Mouse (Mus musculus) forebrain, embryonic 12.5 days (tissue): Measurements from ENCODE around the gene Atp23. TPM values are rescaled to one million over a fixed set of nuclear protein-coding genes. Genes with fewer than 3 reads are reported as not detected.

Experiments used
- ATAC-seq: fragments of 200-750 bp; cut with Nextera tagmentation; 2 replicates; pipeline ENCODE4 v1.8.0; 2017; ENCODE audit warnings: moderate TSS enrichment; ENCODE audit not compliant: low FRiP score
- H3K27ac ChIP-seq: fragments of 300-500 bp; sonication (generic); 2 replicates; pipeline ENCODE4 v1.5.1; 2016; ENCODE audit warnings: mild to moderate bottlenecking
- H3K27me3 ChIP-seq: fragments of 300-500 bp; sonication (generic); 2 replicates; pipeline ENCODE4 v1.6.1; 2016; ENCODE audit warnings: mild to moderate bottlenecking
- H3K36me3 ChIP-seq: fragments of 300-500 bp; sonication (generic); replicated peaks from 2 replicates; pipeline ENCODE4 v1.6.1; 2016; ENCODE audit warnings: mild to moderate bottlenecking
- H3K4me1 ChIP-seq: fragments of 300-500 bp; sonication (generic); 2 replicates; pipeline ENCODE4 v1.6.1; 2016
- H3K4me2 ChIP-seq: fragments of 300-500 bp; sonication (generic); 2 replicates; pipeline ENCODE4 v1.6.1; 2016; ENCODE audit warnings: mild to moderate bottlenecking, moderate library complexity
- H3K4me3 ChIP-seq: fragments of 300-500 bp; sonication (generic); replicated peaks from 2 replicates; pipeline ENCODE4 v1.5.1; 2016; ENCODE audit warnings: mild to moderate bottlenecking
- H3K9ac ChIP-seq: fragments of 300-500 bp; sonication (generic); 2 replicates; pipeline ENCODE4 v1.6.1; 2016; ENCODE audit warnings: mild to moderate bottlenecking
- H3K9me3 ChIP-seq: fragments of 300-500 bp; sonication (generic); 2 replicates; pipeline ENCODE4 v1.6.1; 2016
- WGBS: fragments of 180-500 bp; shearing (Covaris S2); methylation state at CpG from one replicate; pipeline ENCODE4 v1.1.7; 2016; 5-methylcytosine and 5-hydroxymethylcytosine counted together
- polyA plus RNA-seq: library from polyadenylated mRNA; unstranded; fragments of >200 nt; fragmentation: Nextera tagmentation; extraction: Ambion mirVana; gene quantifications from 2 replicates; pipeline ENCODE4 v1.2.1, GENCODE M21; 2016

Atp23 gene
- polyA plus RNA-seq, 1 experiment from 2014 or later = 14.5 TPM

DNA sequence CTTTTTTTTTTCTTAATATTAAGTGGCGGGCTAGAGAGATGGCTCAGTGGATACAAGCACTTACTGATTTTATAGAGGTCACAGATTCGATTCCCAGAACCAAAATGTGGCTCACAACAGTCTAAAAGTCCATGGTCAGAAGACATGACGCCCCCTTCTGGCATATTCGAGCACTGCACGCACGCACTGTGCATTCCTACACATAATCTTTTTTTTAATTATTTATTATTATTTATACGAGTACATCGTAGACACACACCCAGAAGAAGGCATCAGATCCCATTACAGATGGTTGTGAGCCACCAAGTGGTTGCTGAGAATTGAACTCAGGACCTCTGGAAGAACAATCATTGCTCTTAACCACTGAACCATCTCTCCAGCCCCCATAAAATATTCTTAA lies 3.9 kb upstream of the Atp23 start:
- Histone ChIP-seq H3K4me3 (peak overlapping the region; percentile 46), H3K36me3 (no peaks in the 10 kb centered on the region), H3K27me3 (no peaks in the 10 kb centered on the region), H3K9ac (peak overlapping the region; percentile 57; the same call in 1 of the 2 replicates), H3K4me1 (peaks cover 14% of the 10 kb centered on the region), H3K9me3 (no peaks in the 10 kb centered on the region), H3K4me2 (peak overlapping the region; percentile 66), H3K27ac (peak overlapping the region; percentile 74; the same call in 1 of the 2 replicates)
- WGBS = 72% methylated on average over 8 of the region's 8 CpGs
- no peak for ATAC-seq

DNA sequence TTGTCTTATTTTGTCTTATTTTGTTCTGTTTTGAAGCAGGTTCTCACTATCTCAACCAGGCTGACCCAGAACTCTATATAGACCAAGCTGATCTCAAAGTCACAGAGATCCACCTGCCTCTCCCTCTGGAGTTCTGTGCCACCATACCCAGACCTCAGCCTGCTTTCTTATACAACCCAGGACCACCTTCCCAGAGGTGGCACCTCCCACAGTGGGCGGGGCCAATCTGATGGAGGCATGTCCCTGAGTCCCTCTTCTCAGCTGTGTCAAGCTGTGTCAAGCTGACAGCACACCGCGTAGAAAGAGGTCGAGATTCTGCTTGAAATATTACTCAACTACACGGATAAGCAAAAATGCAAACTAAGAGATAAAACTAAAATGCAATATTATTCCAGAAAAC lies 3.1 kb upstream of the Atp23 start:
- no peaks in the 10 kb centered on the region for H3K36me3 ChIP-seq
- no peak overlapping the region for H3K27ac ChIP-seq
- no peaks in the 10 kb centered on the region for H3K27me3 ChIP-seq
- ATAC-seq = no peak
- peaks cover 15% of the 10 kb centered on the region for H3K4me1 ChIP-seq
- H3K4me3 ChIP-seq = no peak overlapping the region
- H3K9me3 ChIP-seq = no peaks in the 10 kb centered on the region
- 25% methylated on average over 5 of the region's 5 CpGs for WGBS
- H3K4me2 ChIP-seq = no peak overlapping the region
- no peak overlapping the region for H3K9ac ChIP-seq

DNA sequence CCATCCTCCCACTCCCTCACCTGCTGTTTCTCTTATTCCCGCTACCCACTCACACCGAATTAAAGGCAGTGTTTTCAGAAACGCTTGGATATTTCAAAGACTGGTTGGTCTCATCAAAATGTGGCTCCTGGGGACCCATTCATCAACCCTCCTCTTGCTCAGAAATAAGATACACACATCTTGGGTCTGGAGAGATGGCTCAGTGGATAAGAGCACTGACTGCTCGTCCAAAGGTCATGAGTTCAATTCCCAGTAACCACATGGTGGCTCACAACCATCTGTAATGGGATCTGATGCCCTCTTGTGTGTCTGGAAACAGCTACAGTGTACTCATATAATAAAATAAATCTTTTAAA lies 311 bp upstream of the Atp23 start:
- Histone ChIP-seq H3K4me3 (peak overlapping the region; percentile 71), H3K4me1 (peaks cover 15% of the 10 kb centered on the region), H3K27me3 (no peaks in the 10 kb centered on the region), H3K4me2 (peak overlapping the region; percentile 98), H3K36me3 (0 out of 2 replicates have a peak, but pooled peaks cover 8% of the 10 kb centered on the region), H3K9me3 (no peaks in the 10 kb centered on the region), H3K27ac (no peak overlapping the region), H3K9ac (no peak overlapping the region)
- 5% methylated on average over 4 of the region's 4 CpGs for WGBS
- ATAC-seq = peak; percentile 30; the same call in 1 of the 2 replicates

DNA sequence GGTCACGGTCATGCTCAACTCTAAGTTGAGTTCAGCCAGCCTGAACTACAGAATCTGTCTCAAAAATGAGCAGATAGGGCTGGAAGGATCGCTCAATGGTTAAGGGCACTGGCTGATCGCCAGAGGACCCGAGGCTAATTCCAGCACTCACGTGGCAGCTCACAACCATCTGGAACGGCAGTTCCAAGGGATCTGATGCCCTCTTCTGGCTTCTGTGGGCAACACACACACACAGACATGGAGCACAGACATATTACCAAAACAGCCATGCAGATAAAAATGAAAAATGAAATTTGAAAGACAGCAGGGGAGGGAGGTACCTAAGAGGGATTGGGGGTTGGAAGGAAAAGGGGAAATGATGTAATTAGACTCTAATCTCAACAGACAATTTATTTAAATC lies 5.3 kb downstream of the Atp23 start:
- no peaks in the 10 kb centered on the region for H3K9me3 ChIP-seq
- H3K27me3 ChIP-seq = no peaks in the 10 kb centered on the region
- no peak for ATAC-seq
- no peak overlapping the region for H3K27ac ChIP-seq
- peaks cover 9% of the 10 kb centered on the region for H3K4me1 ChIP-seq
- peaks cover 25% of the 10 kb centered on the region for H3K36me3 ChIP-seq
- H3K4me2 ChIP-seq = no peak overlapping the region
- 61% methylated on average over 6 of the region's 6 CpGs for WGBS
- H3K4me3 ChIP-seq = no peak overlapping the region
- H3K9ac ChIP-seq = no peak overlapping the region

- Histone ChIP-seq H3K27ac (no peak overlapping the region), H3K36me3 (peaks cover 42% of the 10 kb centered on the region), H3K4me2 (no peak overlapping the region), H3K9ac (no peak overlapping the region), H3K9me3 (no peaks in the 10 kb centered on the region), H3K27me3 (no peaks in the 10 kb centered on the region), H3K4me1 (no peaks in the 10 kb centered on the region), H3K4me3 (no peak overlapping the region)
- ATAC-seq = no peak
- WGBS = 94% methylated on average over 15 of the region's 15 CpGs
These were observed 7.1 kb downstream of the Atp23 start for GRCm38 (mm10) chr10:126894061-126894460.

- no peak overlapping the region for H3K4me3 ChIP-seq
- peaks cover 43% of the 10 kb centered on the region for H3K36me3 ChIP-seq
- no peaks in the 10 kb centered on the region for H3K4me1 ChIP-seq
- H3K27me3 ChIP-seq = no peaks in the 10 kb centered on the region
- no peak overlapping the region for H3K4me2 ChIP-seq
- no peak overlapping the region for H3K27ac ChIP-seq
- no peak overlapping the region for H3K9ac ChIP-seq
- no peaks in the 10 kb centered on the region for H3K9me3 ChIP-seq
- no peak for ATAC-seq
- 96% methylated on average over 7 of the region's 7 CpGs for WGBS
These were observed 8.0 kb downstream of the Atp23 start for GRCm38 (mm10) chr10:126893145-126893544.

DNA sequence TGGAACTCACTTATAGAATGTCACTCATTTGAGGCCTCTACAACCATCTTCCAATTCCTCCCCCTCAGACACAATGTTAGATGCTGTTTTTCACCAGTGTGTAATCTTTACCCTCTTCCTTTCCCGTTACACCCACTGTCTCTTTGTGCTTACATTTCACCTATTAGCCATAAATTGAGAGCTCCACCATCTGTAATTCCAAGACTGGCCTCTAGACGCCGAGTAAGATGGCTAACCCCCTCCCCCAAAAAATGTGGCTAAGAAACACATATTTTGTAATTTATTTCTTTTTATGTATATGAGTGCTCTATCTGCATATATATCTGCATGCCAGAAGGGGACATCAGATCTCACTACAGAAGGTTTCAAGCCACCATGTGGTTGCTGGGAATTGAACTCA lies 27.4 kb downstream of the Atp23 start:
- Histone ChIP-seq H3K9me3 (no peaks in the 10 kb centered on the region), H3K4me2 (no peak overlapping the region), H3K4me1 (0 out of 2 replicates have a peak, but pooled peaks cover 3% of the 10 kb centered on the region), H3K9ac (no peak overlapping the region), H3K4me3 (no peak overlapping the region), H3K27me3 (peaks cover 15% of the 10 kb centered on the region), H3K27ac (no peak overlapping the region), H3K36me3 (no peaks in the 10 kb centered on the region)
- ATAC-seq = no peak
- 90% methylated on average over 3 of the region's 3 CpGs for WGBS

GRCm38 (mm10) chr10:126872256-126872655 lies 28.9 kb downstream of the Atp23 start:
- WGBS = 67% methylated on average over 5 of the region's 5 CpGs
- no peak overlapping the region for H3K27ac ChIP-seq
- H3K4me1 ChIP-seq = 0 out of 2 replicates have a peak, but pooled peaks cover 3% of the 10 kb centered on the region
- no peak overlapping the region for H3K4me3 ChIP-seq
- no peak for ATAC-seq
- no peaks in the 10 kb centered on the region for H3K36me3 ChIP-seq
- no peak overlapping the region for H3K4me2 ChIP-seq
- no peak overlapping the region for H3K9ac ChIP-seq
- H3K9me3 ChIP-seq = no peaks in the 10 kb centered on the region
- peaks cover 16% of the 10 kb centered on the region for H3K27me3 ChIP-seq

- WGBS = 26% methylated on average over 23 of the region's 23 CpGs
- H3K9me3 ChIP-seq = no peaks in the 10 kb centered on the region
- no peak overlapping the region for H3K9ac ChIP-seq
- no peak overlapping the region for H3K27ac ChIP-seq
- H3K4me2 ChIP-seq = peak overlapping the region; percentile 29
- H3K4me1 ChIP-seq = 0 out of 2 replicates have a peak, but pooled peaks cover 3% of the 10 kb centered on the region
- peaks cover 16% of the 10 kb centered on the region for H3K27me3 ChIP-seq
- no peaks in the 10 kb centered on the region for H3K36me3 ChIP-seq
- peak; percentile 79; the same call in 1 of the 2 replicates for ATAC-seq
- no peak overlapping the region for H3K4me3 ChIP-seq
These were observed 31.5 kb downstream of the Atp23 start for GRCm38 (mm10) chr10:126869372-126870318.

DNA sequence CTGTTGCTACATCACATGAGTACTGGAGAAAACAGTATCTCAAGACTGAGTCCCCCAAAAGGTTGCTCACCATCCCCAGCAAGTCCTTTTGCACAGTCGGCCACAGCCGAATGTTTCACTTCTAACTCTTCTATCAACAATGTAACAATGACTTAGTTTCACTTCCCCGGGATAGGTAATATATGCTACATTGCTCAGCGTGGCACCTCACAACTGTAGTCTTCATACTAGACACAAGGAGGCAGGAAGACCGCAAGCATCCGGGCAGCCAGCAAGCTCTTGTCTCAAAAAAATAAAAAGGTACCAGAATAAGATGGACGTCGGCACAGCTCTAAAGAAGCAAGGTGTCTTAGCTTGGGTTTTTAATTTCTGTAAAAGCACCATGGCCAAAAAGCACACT lies 35.9 kb downstream of the Atp23 start:
- ATAC-seq = no peak
- Histone ChIP-seq H3K27me3 (peaks cover 6% of the 10 kb centered on the region), H3K9me3 (no peaks in the 10 kb centered on the region), H3K36me3 (no peaks in the 10 kb centered on the region), H3K4me2 (no peak overlapping the region), H3K4me1 (0 out of 2 replicates have a peak, but pooled peaks cover 3% of the 10 kb centered on the region), H3K9ac (no peak overlapping the region), H3K4me3 (no peak overlapping the region), H3K27ac (no peak overlapping the region)
- 90% methylated on average over 8 of the region's 8 CpGs for WGBS

- Histone ChIP-seq H3K27ac (no peak overlapping the region), H3K27me3 (no peaks in the 10 kb centered on the region), H3K4me3 (no peak overlapping the region), H3K9ac (no peak overlapping the region), H3K36me3 (no peaks in the 10 kb centered on the region), H3K4me2 (no peak overlapping the region), H3K4me1 (no peaks in the 10 kb centered on the region), H3K9me3 (no peaks in the 10 kb centered on the region)
- WGBS = 80% methylated on average over 12 of the region's 12 CpGs
- ATAC-seq = no peak
These were observed 39.0 kb downstream of the Atp23 start for GRCm38 (mm10) chr10:126862193-126862592.

DNA sequence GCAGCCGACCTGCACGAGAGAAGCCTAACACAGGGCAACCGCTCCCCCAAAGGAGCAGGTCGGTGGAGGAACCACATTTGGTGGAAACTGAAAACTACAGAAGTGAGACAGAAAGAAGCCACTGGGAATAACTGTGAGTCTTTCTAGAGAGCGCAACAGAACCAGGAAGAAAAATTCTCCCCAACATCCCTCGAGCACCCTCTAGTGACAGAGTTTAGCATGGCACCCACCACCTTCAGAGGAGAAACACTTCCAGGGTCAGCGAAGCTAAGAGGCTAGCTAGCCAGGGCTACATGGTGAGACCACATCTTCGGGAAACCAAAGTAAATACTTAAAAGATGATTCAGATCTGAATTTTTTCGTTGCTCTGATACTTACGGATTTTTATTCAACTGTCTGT lies 47.9 kb downstream of the Atp23 start:
- no peaks in the 10 kb centered on the region for H3K27me3 ChIP-seq
- ATAC-seq = no peak
- WGBS = 83% methylated on average over 10 of the region's 10 CpGs

More for the DNA sequence above, 47.9 kb downstream of the Atp23 start:
- no peaks in the 10 kb centered on the region for H3K36me3 ChIP-seq
- no peak overlapping the region for H3K9ac ChIP-seq
- H3K27ac ChIP-seq = no peak overlapping the region
- H3K4me2 ChIP-seq = no peak overlapping the region
- no peaks in the 10 kb centered on the region for H3K9me3 ChIP-seq
- no peak overlapping the region for H3K4me3 ChIP-seq
- H3K4me1 ChIP-seq = no peaks in the 10 kb centered on the region
